Mouse (Mus musculus) MEL (cell line): ENCODE measurements around the gene A730061H03Rik. TPM values are rescaled to one million over a fixed set of nuclear protein-coding genes. Genes with fewer than 3 reads are reported as not detected.

Experiments used
- DNase-seq: peaks from one replicate; pipeline ENCODE4 v3.0.0; 2011; ENCODE audit warnings: low read depth, low spot score
- H3K27ac ChIP-seq: 2 replicates; pipeline ENCODE4 v1.5.1; 2012; ENCODE audit warnings: low read depth, mild to moderate bottlenecking, control low read depth, low read length, moderate library complexity; ENCODE audit not compliant: control insufficient read depth
- H3K27me3 ChIP-seq, 2 experiments: fragments of 150-350 bp in 1 of 2; sonication (generic) in 1 of 2; 2 replicates each; pipeline ENCODE4 v1.6.1; 2012; ENCODE audit warnings: low read length in 2 of 2, mild to moderate bottlenecking in 2 of 2, improper control_type of control experiment in 1 of 2, moderate library complexity in 1 of 2; ENCODE audit not compliant: insufficient read depth in 2 of 2, control insufficient read depth in 1 of 2
- H3K36me3 ChIP-seq, 2 experiments: 2 replicates each; pipeline ENCODE4 v1.6.1; 2012 to 2014; ENCODE audit warnings: low read length in 2 of 2, improper control_type of control experiment in 1 of 2, inconsistent platforms in 1 of 2, mild to moderate bottlenecking in 1 of 2; ENCODE audit not compliant: insufficient read depth in 2 of 2, control insufficient read depth in 1 of 2
- H3K4me1 ChIP-seq, 2 experiments: fragments of 150-350 bp in 1 of 2; sonication (generic) in 1 of 2; 2 replicates each; pipeline ENCODE4 v1.6.1; 2012; ENCODE audit warnings: low read length in 2 of 2, improper control_type of control experiment in 1 of 2, mild to moderate bottlenecking in 1 of 2; ENCODE audit not compliant: insufficient read depth in 2 of 2, control insufficient read depth in 1 of 2
- H3K4me3 ChIP-seq, 2 experiments: fragments of 150-350 bp in 1 of 2; sonication (generic) in 1 of 2; 2 replicates each; pipeline ENCODE4 v1.5.1; 2012; ENCODE audit warnings: low read depth in 2 of 2, low read length in 2 of 2, mild to moderate bottlenecking in 2 of 2, moderate library complexity in 2 of 2, control low read depth in 1 of 2, improper control_type of control experiment in 1 of 2; ENCODE audit not compliant: control insufficient read depth in 1 of 2, insufficient read depth in 1 of 2
- H3K79me2 ChIP-seq: 2 replicates; pipeline ENCODE4 v1.6.1; 2012; ENCODE audit warnings: mild to moderate bottlenecking, low read length, moderate library complexity; ENCODE audit not compliant: control insufficient read depth, poor library complexity, insufficient read depth
- H3K9ac ChIP-seq: 2 replicates; pipeline ENCODE4 v1.6.1; 2012; ENCODE audit warnings: low read depth, mild to moderate bottlenecking, control low read depth, low read length, moderate library complexity; ENCODE audit not compliant: control insufficient read depth, poor library complexity, severe bottlenecking
- H3K9me3 ChIP-seq: fragments of 150-350 bp; sonication (generic); replicated peaks from 2 replicates; pipeline ENCODE4 v1.6.1; 2012; ENCODE audit warnings: mild to moderate bottlenecking, low read length, improper control_type of control experiment, moderate library complexity; ENCODE audit not compliant: insufficient read depth
- CHD2 ChIP-seq: IDR thresholded peaks from 2 replicates; pipeline ENCODE4 v1.6.1; 2011; ENCODE audit warnings: low read length, improper control_type of control experiment
- ELF1 ChIP-seq: IDR thresholded peaks from 2 replicates; pipeline ENCODE4 v1.6.1; 2014; ENCODE audit warnings: low read depth, mild to moderate bottlenecking, inconsistent platforms, low read length, improper control_type of control experiment, moderate library complexity
- EP300 ChIP-seq, 2 experiments: IDR thresholded peaks; 2 replicates each; pipeline ENCODE4 v1.6.1; 2011; ENCODE audit warnings: improper control_type of control experiment in 2 of 2, low read length in 2 of 2, low read depth in 1 of 2, mild to moderate bottlenecking in 1 of 2
- ETS1 ChIP-seq: IDR thresholded peaks from 2 replicates; pipeline ENCODE4 v1.6.1; 2012; ENCODE audit warnings: low read depth, mild to moderate bottlenecking, inconsistent platforms, low read length, improper control_type of control experiment, moderate library complexity
- GATA1 ChIP-seq: IDR thresholded peaks from 2 replicates; pipeline ENCODE4 v1.6.1; 2011; ENCODE audit warnings: low read depth, low read length, improper control_type of control experiment
- HCFC1 ChIP-seq: IDR thresholded peaks from 2 replicates; pipeline ENCODE4 v1.6.1; 2012; ENCODE audit warnings: low read depth, mild to moderate bottlenecking, inconsistent platforms, low read length, improper control_type of control experiment, moderate library complexity
- JUND ChIP-seq: IDR thresholded peaks from 2 replicates; pipeline ENCODE4 v1.6.1; 2011; ENCODE audit warnings: low read depth, mild to moderate bottlenecking, improper control_type of control experiment, low read length
- KAT2A ChIP-seq: conservative IDR thresholded peaks from 2 replicates; pipeline ENCODE4 v1.6.1; 2012; ENCODE audit warnings: low read depth, low read length, improper control_type of control experiment, inconsistent platforms
- MAFK ChIP-seq: IDR thresholded peaks from 2 replicates; pipeline ENCODE4 v1.6.1; 2011; ENCODE audit warnings: low read depth, mild to moderate bottlenecking, low read length, improper control_type of control experiment, borderline replicate concordance
- MAX ChIP-seq: IDR thresholded peaks from 2 replicates; pipeline ENCODE4 v1.6.1; 2011; ENCODE audit warnings: low read length, improper control_type of control experiment
- MXI1 ChIP-seq: IDR thresholded peaks from 2 replicates; pipeline ENCODE4 v1.6.1; 2011; ENCODE audit warnings: mild to moderate bottlenecking, low read depth, low read length, improper control_type of control experiment
- NELFE ChIP-seq: IDR thresholded peaks from 2 replicates; pipeline ENCODE4 v1.6.1; 2011; ENCODE audit warnings: low read depth, low read length, improper control_type of control experiment
- NRF1 ChIP-seq: IDR thresholded peaks from 2 replicates; pipeline ENCODE4 v1.6.1; 2014; ENCODE audit warnings: low read depth, mild to moderate bottlenecking, inconsistent platforms, low read length, improper control_type of control experiment, moderate library complexity; ENCODE audit not compliant: poor library complexity, insufficient read depth, severe bottlenecking
- POLR2A ChIP-seq, 2 experiments: IDR thresholded peaks; 2 replicates each; pipeline ENCODE4 v1.6.1; 2011 to 2012; ENCODE audit warnings: low read length in 2 of 2, mild to moderate bottlenecking in 2 of 2, control low read depth in 1 of 2, improper control_type of control experiment in 1 of 2, low read depth in 1 of 2, moderate library complexity in 1 of 2; ENCODE audit not compliant: control insufficient read depth in 1 of 2, insufficient read depth in 1 of 2, poor library complexity in 1 of 2
- POLR2AphosphoS2 ChIP-seq: IDR thresholded peaks from 2 replicates; pipeline ENCODE4 v1.6.1; 2011; ENCODE audit warnings: low read length, improper control_type of control experiment
- POLR2AphosphoS5 ChIP-seq: IDR thresholded peaks from 2 replicates; pipeline ENCODE4 v1.6.1; 2012; ENCODE audit warnings: low read depth, borderline replicate concordance, mild to moderate bottlenecking, inconsistent platforms, low read length, moderate library complexity, mixed read lengths
- RAD21 ChIP-seq: IDR thresholded peaks from 2 replicates; pipeline ENCODE4 v1.6.1; 2011; ENCODE audit warnings: mild to moderate bottlenecking, low read depth, low read length, improper control_type of control experiment
- RCOR1 ChIP-seq: IDR thresholded peaks from 2 replicates; pipeline ENCODE4 v1.6.1; 2012; ENCODE audit warnings: low read depth, mild to moderate bottlenecking, inconsistent platforms, low read length, improper control_type of control experiment
- SIN3A ChIP-seq: IDR thresholded peaks from 2 replicates; pipeline ENCODE4 v1.6.1; 2012; ENCODE audit warnings: low read length, improper control_type of control experiment, inconsistent platforms
- TAL1 ChIP-seq: IDR thresholded peaks from 2 replicates; pipeline ENCODE4 v1.6.1; 2012; ENCODE audit warnings: mild to moderate bottlenecking, inconsistent platforms, low read length, moderate library complexity, mixed read lengths
- ZKSCAN1 ChIP-seq: IDR thresholded peaks from 2 replicates; pipeline ENCODE4 v1.6.1; 2012; ENCODE audit warnings: low read depth, mild to moderate bottlenecking, inconsistent platforms, low read length, improper control_type of control experiment, moderate library complexity
- ZNF384 ChIP-seq: IDR thresholded peaks from 2 replicates; pipeline ENCODE4 v1.6.1; 2012; ENCODE audit warnings: low read depth, mild to moderate bottlenecking, inconsistent platforms, low read length, improper control_type of control experiment
- polyA plus RNA-seq, 2 experiments: library from polyadenylated mRNA; stranded (reverse) in 1 of 2; unstranded in 1 of 2; fragments of >175 nt in 1 of 2; fragments of >200 nt in 1 of 2; gene quantifications; 2 replicates each; pipeline versions ENCODE4 v1.2.1 to v1.2.4; 2012; ENCODE audit warnings: low replicate concordance in 2 of 2, low read depth in 1 of 2; ENCODE audit not compliant: insufficient read length in 2 of 2, insufficient read depth in 1 of 2, missing spikeins in 1 of 2
- total RNA-seq: library from RNA; depleted of rRNA; stranded (reverse); fragments of 300-350 nt; gene quantifications from 2 replicates; pipeline ENCODE4 v1.2.3, GENCODE M21; 2012

A730061H03Rik gene
- total and polyA plus RNA-seq, 3 experiments, result 0.73 to 0.86 TPM; not detected in 1

DNA sequence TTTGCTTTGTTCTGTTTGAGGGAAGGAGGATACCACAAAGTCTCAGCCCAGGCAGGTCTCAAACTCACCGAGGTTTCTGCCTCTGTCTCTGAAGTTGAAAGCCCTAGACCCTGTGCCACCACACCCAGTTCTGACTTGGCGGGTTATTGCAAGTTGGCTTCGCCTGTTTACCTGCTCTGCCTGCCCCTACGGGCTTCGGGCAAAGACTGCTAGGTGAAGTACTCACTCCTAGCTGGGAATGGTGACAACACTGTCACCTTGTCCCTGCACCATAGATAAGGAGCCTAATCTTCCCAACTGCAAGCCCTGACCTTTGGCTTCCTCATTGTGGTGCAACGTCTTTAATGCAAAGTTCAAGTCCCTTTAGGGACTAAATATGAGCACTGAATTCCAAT is 25.4 kb upstream of the A730061H03Rik start (continued):
- TF ChIP-seq JUND (0 out of 2 replicates have a peak, but pooled peaks have one; percentile 24), RAD21 (no peak), TAL1 (peak; percentile 70), RCOR1 (peak; percentile 60; the same call in 1 of the 2 replicates)

- H3K79me2 ChIP-seq, result peaks cover 12% of the 10 kb centered on the region
- H3K27me3 ChIP-seq, result no peaks in the 10 kb centered on the region
- peaks cover 3 to 37% of the 10 kb centered on the region in 2 experiments for H3K4me1 ChIP-seq
- H3K27ac ChIP-seq, result peak within 1 kb of the TSS; percentile 100
- H3K9me3 ChIP-seq, result no peaks in the 10 kb centered on the region
- peak within 1 kb of the TSS; percentile 73 for H3K9ac ChIP-seq
- H3K36me3 ChIP-seq, result peaks cover 0 to 34% of the 10 kb centered on the region in 2 experiments; a peak in 2 of 4 replicates
- peak; percentile 96 for DNase-seq
- peak within 1 kb of the TSS; percentile 78 to 82 for H3K4me3 ChIP-seq
- TF ChIP-seq SIN3A, result peak; percentile 62
- no peak for TF ChIP-seq ZKSCAN1
- TF ChIP-seq TAL1, result 0 out of 2 replicates have a peak, but pooled peaks have one; percentile 6
- TF ChIP-seq MXI1, result peak; percentile 89
- no peak for TF ChIP-seq CHD2
- peak; percentile 57; the same call in 1 of the 2 replicates for TF ChIP-seq RCOR1
- TF ChIP-seq POLR2AphosphoS2, result peak; percentile 80; the same call in 1 of the 2 replicates
- TF ChIP-seq ETS1, result 0 out of 2 replicates have a peak, but pooled peaks have one; percentile 6
- TF ChIP-seq POLR2AphosphoS5, result no peak
- peak; percentile 74 for TF ChIP-seq ZNF384
- peak; percentile 49; the same call in 1 of the 2 replicates for TF ChIP-seq GATA1
- no peak for TF ChIP-seq ELF1
- no peak for TF ChIP-seq KAT2A
- no peak for TF ChIP-seq JUND
- peak; percentile 66 for TF ChIP-seq NELFE
- peak in 1 of 2 experiments; percentile 78; a peak in 2 of 4 replicates for TF ChIP-seq POLR2A (IDR thresholded peaks at IDR 0.05; ENCODE audit: control insufficient read depth in 1 of 2, insufficient read depth in 1 of 2, low read depth in 1 of 2, low read length in 2 of 2, poor library complexity in 1 of 2)
- peak; percentile 55 for TF ChIP-seq HCFC1
- TF ChIP-seq MAX, result peak; percentile 64; the same call in 1 of the 2 replicates
- TF ChIP-seq NRF1, result peak; percentile 80
- TF ChIP-seq MAFK, result no peak
- TF ChIP-seq EP300 (IDR thresholded peaks at IDR 0.05; ENCODE audit: low read depth in 1 of 2, low read length in 2 of 2), result peak in 1 of 2 experiments; percentile 51; a peak in 1 of 4 replicates
These were observed 24.7 kb upstream of the A730061H03Rik start, which contains the start of gene Emc9 for GRCm38 (mm10) chr14:55584702-55585565. Gene Emc9, minus strand, starts transcription at chr14:55585302.
